Mouse (Mus musculus): Measurements from ENCODE around the gene Syt10.
"Not testable (repeated sequence)": the region's sequence is repeated elsewhere in the genome, so short reads cannot be mapped to it uniquely, and the experiment has no call there.

Gene Syt10

DNA sequence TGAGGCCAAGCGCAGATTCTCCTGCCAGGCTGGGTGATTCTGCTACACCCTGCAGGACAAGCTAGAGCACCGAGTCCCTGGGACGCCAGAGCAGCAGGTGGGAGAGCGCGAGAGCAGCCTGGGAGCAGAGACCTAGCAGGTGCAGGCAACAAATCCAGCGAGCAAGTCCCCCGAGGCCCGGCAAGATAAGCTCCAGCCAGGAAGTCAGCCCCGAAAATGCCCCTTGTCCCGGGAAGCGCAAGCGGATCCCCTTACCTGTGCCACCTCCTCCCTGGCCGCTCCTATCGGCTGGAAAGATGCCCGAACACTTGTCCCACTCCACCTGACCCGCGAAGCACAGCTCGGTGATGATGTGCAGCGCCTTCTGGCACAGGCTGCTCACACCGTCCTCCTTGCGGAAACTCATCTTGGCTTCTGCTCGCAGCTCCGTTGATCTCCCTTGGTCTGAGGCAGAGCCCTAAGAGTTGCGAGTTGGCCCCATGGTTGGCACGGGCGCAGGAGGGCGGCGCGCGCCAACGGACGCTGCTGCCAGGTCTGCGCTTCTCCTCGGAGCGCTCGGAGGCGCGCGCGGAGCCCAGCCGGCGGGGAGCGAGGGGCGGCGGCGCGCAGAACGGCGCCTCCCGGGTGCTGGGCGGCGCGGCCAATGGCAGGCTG lies at the start of gene Syt10:
TSS of gene Syt10 (minus strand) at position 497 of the 654 bp plus-strand sequence.
- in situ Hi-C loops (cut with MboI; ENCODE audit: low pct_unique_long_range_greater_than_20kb in 1 of 2, low sequenced_read_pairs in 2 of 2, unreplicated experiment in 1 of 2), result loop anchor here in 1 of 2 experiments (25.0 kb wide), 1 partner anchor 371 kb away; the partner anchor contains the start of gene Alg10b

DNA sequence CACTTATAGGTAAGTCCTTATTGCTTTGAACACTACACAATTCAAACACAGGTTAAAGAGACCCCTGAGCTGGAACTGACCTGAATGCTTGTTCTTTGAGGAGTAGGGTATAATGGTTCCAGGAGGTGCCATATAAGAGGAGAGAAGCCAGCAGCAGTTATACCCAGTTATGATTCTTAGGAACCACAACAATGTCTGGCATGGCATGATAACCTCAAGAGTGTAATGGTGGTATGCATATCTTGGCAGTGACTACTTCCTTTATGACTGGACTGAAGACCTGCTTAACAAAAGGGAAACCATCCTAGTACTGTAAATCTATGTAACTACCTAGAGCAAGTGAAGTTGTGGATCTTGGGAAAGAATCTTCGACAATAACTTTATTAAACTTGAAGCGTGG lies 42.1 kb upstream of the Syt10 start:
- in situ Hi-C loops (cut with MboI; ENCODE audit: low pct_unique_long_range_greater_than_20kb in 1 of 2, low sequenced_read_pairs in 2 of 2, unreplicated experiment in 1 of 2), result no loop called here

DNA sequence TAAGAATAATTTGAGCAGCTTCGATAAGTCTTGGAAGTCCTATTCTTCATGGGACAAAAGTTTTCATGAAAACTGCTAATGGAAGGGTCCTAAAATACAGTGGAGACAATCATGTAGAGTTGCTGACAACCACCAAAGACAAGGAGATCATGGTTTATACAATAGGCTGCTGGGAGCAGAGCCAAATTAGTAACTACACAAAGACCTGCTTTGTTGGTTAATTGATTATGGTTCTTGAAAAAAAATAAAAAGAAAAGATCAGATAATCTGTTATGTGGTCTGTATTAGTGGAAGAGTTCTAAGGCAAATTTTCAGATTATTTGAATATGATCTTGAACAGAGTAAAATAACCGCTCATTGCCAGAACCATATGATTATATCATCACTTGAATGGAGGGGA lies 37.3 kb upstream of the Syt10 start:
- in situ Hi-C loops (cut with MboI; ENCODE audit: low pct_unique_long_range_greater_than_20kb in 1 of 2, low sequenced_read_pairs in 2 of 2, unreplicated experiment in 1 of 2), result no loop called here

DNA sequence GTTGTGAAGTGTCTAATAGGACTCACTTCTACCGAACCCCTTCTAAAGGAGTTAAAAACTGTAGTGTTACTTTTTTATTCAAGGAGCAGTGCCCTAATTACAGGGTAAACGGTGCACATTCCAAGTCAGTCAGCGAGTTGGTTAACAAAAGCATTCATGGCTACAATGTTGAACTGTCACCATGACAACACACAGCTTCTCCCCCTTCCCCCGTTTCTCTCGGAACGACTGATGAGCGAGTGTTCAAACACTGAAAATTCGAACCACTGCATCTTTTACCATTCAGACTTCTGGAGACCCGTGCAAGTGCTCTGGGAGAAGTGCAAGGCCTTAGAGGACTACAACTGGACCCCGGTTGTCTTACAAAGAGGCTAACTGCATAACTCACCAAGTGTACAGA lies 25.6 kb downstream of the Syt10 start:
- in situ Hi-C loops (cut with MboI; ENCODE audit: low pct_unique_long_range_greater_than_20kb in 1 of 2, low sequenced_read_pairs in 2 of 2, unreplicated experiment in 1 of 2), result no loop called here

DNA sequence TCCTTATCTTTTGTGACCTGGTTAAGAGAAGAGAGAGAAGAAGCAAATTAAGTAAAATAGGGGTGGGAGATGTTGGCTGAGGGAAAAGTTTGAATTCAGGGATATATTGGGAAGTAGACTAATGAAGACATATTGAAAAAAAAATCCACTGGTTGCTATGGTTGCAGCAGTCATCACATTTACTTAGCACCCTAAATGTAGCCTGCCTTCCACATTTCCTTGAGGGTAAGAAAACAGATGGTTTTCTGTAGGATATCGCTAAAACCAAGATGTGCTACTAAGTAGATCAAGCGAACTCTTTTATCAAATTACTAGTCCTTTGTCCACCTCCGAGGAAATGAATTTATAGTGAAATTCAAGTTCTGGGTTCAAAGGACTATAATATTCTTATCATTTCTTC lies 37.2 kb downstream of the Syt10 start:
- in situ Hi-C loops (cut with MboI; ENCODE audit: low pct_unique_long_range_greater_than_20kb in 1 of 2, low sequenced_read_pairs in 2 of 2, unreplicated experiment in 1 of 2), result no loop called here

DNA sequence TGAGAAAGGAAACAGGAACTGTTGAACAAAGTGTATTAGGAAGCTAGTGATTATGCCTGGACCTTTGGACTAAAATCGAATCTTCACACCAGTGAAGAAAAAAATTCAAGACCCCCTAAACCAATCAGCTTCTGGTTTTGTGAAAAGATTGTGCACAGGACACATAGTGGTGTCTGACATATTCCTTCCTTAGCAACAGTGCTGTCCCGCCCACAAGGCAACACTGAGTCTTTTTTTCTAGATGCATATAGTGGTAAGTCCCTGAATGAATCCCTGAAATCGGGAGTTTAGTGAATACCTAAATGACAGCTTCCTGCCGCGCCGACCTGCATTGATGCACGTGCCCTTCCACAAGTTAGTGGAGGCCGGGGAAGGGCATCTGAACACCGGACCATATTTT lies 61.7 kb downstream of the Syt10 start:
- in situ Hi-C loops (cut with MboI; ENCODE audit: low pct_unique_long_range_greater_than_20kb in 1 of 2, low sequenced_read_pairs in 2 of 2, unreplicated experiment in 1 of 2), result no loop called here

DNA sequence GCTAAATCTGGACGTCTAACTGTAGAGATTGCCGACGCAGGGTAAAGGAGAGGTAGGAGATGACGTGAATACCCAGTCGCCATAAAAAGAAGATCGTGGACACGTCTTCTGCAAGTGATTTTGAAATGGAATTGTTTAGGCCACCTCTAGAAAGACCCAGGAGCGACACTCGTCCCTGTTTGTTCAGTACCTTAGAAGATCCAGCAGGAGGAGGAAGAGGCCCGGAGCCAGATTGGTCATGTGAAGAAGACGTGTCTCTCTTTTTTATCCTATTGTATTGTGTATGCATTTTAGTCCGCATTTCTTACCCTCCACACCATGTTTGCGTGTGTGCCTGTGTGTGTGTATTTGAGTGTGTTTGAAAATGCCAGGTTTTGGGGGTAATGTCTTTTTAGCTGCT lies 75.6 kb downstream of the Syt10 start:
- in situ Hi-C loops (cut with MboI; ENCODE audit: low pct_unique_long_range_greater_than_20kb in 1 of 2, low sequenced_read_pairs in 2 of 2, unreplicated experiment in 1 of 2), result not testable (repeated sequence)

DNA sequence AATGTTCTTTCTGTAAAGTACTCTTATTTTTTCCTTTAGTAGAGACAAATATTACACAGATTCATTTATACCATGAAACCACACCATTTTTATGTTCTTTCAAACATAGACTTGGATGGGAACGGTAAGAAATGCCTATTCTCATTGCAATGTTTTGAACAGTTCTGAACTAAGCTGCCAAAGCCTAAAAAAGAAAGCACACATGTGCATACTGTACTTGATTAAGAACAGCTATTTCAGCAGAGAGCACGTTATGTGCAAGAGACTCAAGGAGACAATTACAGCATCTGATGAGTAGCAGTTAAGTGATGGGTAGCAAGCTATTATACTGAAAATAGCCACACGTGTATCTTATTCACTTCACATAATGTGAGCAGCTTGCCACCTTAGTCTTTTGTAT lies 108.0 kb downstream of the Syt10 start:
- in situ Hi-C loops (cut with MboI; ENCODE audit: low pct_unique_long_range_greater_than_20kb in 1 of 2, low sequenced_read_pairs in 2 of 2, unreplicated experiment in 1 of 2), result loop anchor here in 1 of 2 experiments (25.0 kb wide), 1 partner anchor 479 kb away; the partner anchor contains the start of gene Alg10b
